Mouse (Mus musculus) hindbrain, embryonic 15.5 days (tissue): ENCODE data around the gene Cdc42ep5. TPM values are rescaled to one million over a fixed set of nuclear protein-coding genes. Genes with fewer than 3 reads are reported as not detected.
"Not testable (repeated sequence)": the region's sequence is repeated elsewhere in the genome, so short reads cannot be mapped to it uniquely, and the experiment has no call there.

Source experiments
- ATAC-seq: fragments of 200-750 bp; cut with Nextera tagmentation; 2 replicates; pipeline ENCODE4 v1.8.0; 2017; ENCODE audit warnings: low read depth, moderate number of reproducible peaks, moderate TSS enrichment; ENCODE audit not compliant: low FRiP score
- H3K27ac ChIP-seq: fragments of 300-500 bp; sonication (generic); replicated peaks from 2 replicates; pipeline ENCODE4 v1.5.1; 2015; ENCODE audit warnings: mild to moderate bottlenecking, inconsistent platforms
- H3K27me3 ChIP-seq: fragments of 300-500 bp; sonication (generic); 2 replicates; pipeline ENCODE4 v1.6.1; 2015; ENCODE audit warnings: control low read depth, inconsistent platforms
- H3K36me3 ChIP-seq: fragments of 300-500 bp; sonication (generic); 2 replicates; pipeline ENCODE4 v1.6.1; 2015; ENCODE audit warnings: control low read depth, inconsistent platforms
- H3K4me1 ChIP-seq: fragments of 300-500 bp; sonication (generic); replicated peaks from 2 replicates; pipeline ENCODE4 v1.6.1; 2015; ENCODE audit warnings: control low read depth, inconsistent platforms
- H3K4me2 ChIP-seq: fragments of 300-500 bp; sonication (generic); 2 replicates; pipeline ENCODE4 v1.6.1; 2015; ENCODE audit warnings: moderate library complexity, mild to moderate bottlenecking, inconsistent platforms
- H3K4me3 ChIP-seq: fragments of 300-500 bp; sonication (generic); 2 replicates; pipeline ENCODE4 v1.5.1; 2015; ENCODE audit warnings: mild to moderate bottlenecking, inconsistent platforms
- H3K9ac ChIP-seq: fragments of 300-500 bp; sonication (generic); 2 replicates; pipeline ENCODE4 v1.6.1; 2015; ENCODE audit warnings: inconsistent platforms
- H3K9me3 ChIP-seq: fragments of 300-500 bp; sonication (generic); 2 replicates; pipeline ENCODE4 v1.6.1; 2016; ENCODE audit warnings: control low read depth, inconsistent platforms
- WGBS: fragments of 180-500 bp; shearing (Covaris S2); methylation state at CpG from one replicate; pipeline ENCODE4 v1.1.7; 2015; 5-methylcytosine and 5-hydroxymethylcytosine counted together
- polyA plus RNA-seq: library from polyadenylated mRNA; unstranded; fragments of >200 nt; fragmentation: Nextera tagmentation; extraction: Ambion mirVana; gene quantifications from 2 replicates; pipeline ENCODE4 v1.2.1, GENCODE M21; 2015

The Cdc42ep5 gene
- 7.4 and 8.8 TPM in 2 replicates for polyA plus RNA-seq

GRCm38 (mm10) chr7:4164090-4164910 is at the start of gene Cdc42ep5:
TSS of gene Cdc42ep5 (minus strand) at chr7:4164860.
- Histone ChIP-seq H3K9me3 (no peaks in the 10 kb centered on the region), H3K4me1 (peaks cover 16% of the 10 kb centered on the region), H3K4me3 (peak within 1 kb of the TSS; percentile 26), H3K36me3 (no peaks in the 10 kb centered on the region), H3K9ac (peak within 1 kb of the TSS; percentile 3), H3K27me3 (no peaks in the 10 kb centered on the region), H3K27ac (no peak within 1 kb of the TSS), H3K4me2 (peak within 1 kb of the TSS; percentile 51)
- WGBS = 1% methylated on average over 19 of the region's 20 CpGs
- ATAC-seq = peak; percentile 82; the same call in 1 of the 2 replicates

- not testable (repeated sequence) for H3K36me3 ChIP-seq, H3K4me1 ChIP-seq, H3K27ac ChIP-seq, H3K4me2 ChIP-seq, ATAC-seq, H3K27me3 ChIP-seq, H3K9me3 ChIP-seq, H3K9ac ChIP-seq, H3K4me3 ChIP-seq
These were observed 48.8 kb upstream of the Cdc42ep5 start for GRCm38 (mm10) chr7:4213436-4213835.

- Histone ChIP-seq H3K4me2 (no peak overlapping the region), H3K9ac (no peak overlapping the region), H3K9me3 (no peaks in the 10 kb centered on the region), H3K27ac (no peak overlapping the region), H3K4me3 (no peak overlapping the region), H3K4me1 (no peaks in the 10 kb centered on the region), H3K27me3 (no peaks in the 10 kb centered on the region), H3K36me3 (no peaks in the 10 kb centered on the region)
- ATAC-seq = no peak
- 56% methylated on average over 2 of the region's 2 CpGs for WGBS
These were observed 44.0 kb upstream of the Cdc42ep5 start for GRCm38 (mm10) chr7:4208626-4209025.

GRCm38 (mm10) chr7:4207126-4207525 is 42.5 kb upstream of the Cdc42ep5 start:
- Histone ChIP-seq H3K9ac (no peak overlapping the region), H3K4me2 (no peak overlapping the region), H3K27ac (no peak overlapping the region), H3K36me3 (no peaks in the 10 kb centered on the region), H3K4me1 (no peaks in the 10 kb centered on the region), H3K9me3 (no peaks in the 10 kb centered on the region), H3K27me3 (no peaks in the 10 kb centered on the region), H3K4me3 (no peak overlapping the region)
- no peak for ATAC-seq
- 84% methylated on average over 1 of the region's 1 CpGs for WGBS

GRCm38 (mm10) chr7:4178438-4178837 is 13.8 kb upstream of the Cdc42ep5 start:
- Histone ChIP-seq H3K27me3 (no peaks in the 10 kb centered on the region), H3K27ac (no peak overlapping the region), H3K9ac (no peak overlapping the region), H3K4me3 (no peak overlapping the region), H3K4me2 (no peak overlapping the region), H3K9me3 (no peaks in the 10 kb centered on the region), H3K4me1 (no peaks in the 10 kb centered on the region), H3K36me3 (no peaks in the 10 kb centered on the region)
- ATAC-seq = no peak
- WGBS = 48% methylated on average over 3 of the region's 3 CpGs

- H3K4me2 ChIP-seq = no peak overlapping the region
- 0 out of 2 replicates have a peak, but pooled peaks cover under 1% of the 10 kb centered on the region for H3K4me1 ChIP-seq
- 84% methylated on average over 6 of the region's 6 CpGs for WGBS
- no peak overlapping the region for H3K4me3 ChIP-seq
- ATAC-seq = no peak
- no peaks in the 10 kb centered on the region for H3K9me3 ChIP-seq
- no peaks in the 10 kb centered on the region for H3K27me3 ChIP-seq
- H3K9ac ChIP-seq = no peak overlapping the region
- no peaks in the 10 kb centered on the region for H3K36me3 ChIP-seq
- H3K27ac ChIP-seq = no peak overlapping the region
These were observed 5.7 kb upstream of the Cdc42ep5 start for GRCm38 (mm10) chr7:4170193-4170938.

- Histone ChIP-seq H3K36me3 (no peaks in the 10 kb centered on the region), H3K27ac (no peak overlapping the region), H3K4me1 (peaks cover 16% of the 10 kb centered on the region), H3K27me3 (no peaks in the 10 kb centered on the region), H3K9ac (no peak overlapping the region), H3K9me3 (no peaks in the 10 kb centered on the region), H3K4me2 (no peak overlapping the region), H3K4me3 (no peak overlapping the region)
- no peak for ATAC-seq
These were observed 2.4 kb upstream of the Cdc42ep5 start for GRCm38 (mm10) chr7:4167098-4167497.

GRCm38 (mm10) chr7:4165286-4165685 is 626 bp upstream of the Cdc42ep5 start:
- no peak for ATAC-seq
- Histone ChIP-seq H3K36me3 (no peaks in the 10 kb centered on the region), H3K4me3 (no peak overlapping the region), H3K27me3 (no peaks in the 10 kb centered on the region), H3K4me1 (peaks cover 16% of the 10 kb centered on the region), H3K4me2 (peak overlapping the region; percentile 51; the same call in 1 of the 2 replicates), H3K9me3 (no peaks in the 10 kb centered on the region), H3K27ac (no peak overlapping the region), H3K9ac (no peak overlapping the region)
- 38% methylated on average over 3 of the region's 3 CpGs for WGBS

GRCm38 (mm10) chr7:4163571-4164072 is 1.0 kb downstream of the Cdc42ep5 start:
- H3K36me3 ChIP-seq = no peaks in the 10 kb centered on the region
- no peaks in the 10 kb centered on the region for H3K27me3 ChIP-seq
- peak overlapping the region; percentile 51 for H3K4me2 ChIP-seq
- peak overlapping the region; percentile 3; the same call in 1 of the 2 replicates for H3K9ac ChIP-seq
- H3K4me3 ChIP-seq = peak overlapping the region; percentile 26
- H3K27ac ChIP-seq = no peak overlapping the region
- H3K9me3 ChIP-seq = no peaks in the 10 kb centered on the region
- peak; percentile 34; the same call in 1 of the 2 replicates for ATAC-seq
- H3K4me1 ChIP-seq = peaks cover 16% of the 10 kb centered on the region
- 4% methylated on average over 11 of the region's 11 CpGs for WGBS

- WGBS = 98% methylated on average over 4 of the region's 4 CpGs
- H3K27me3 ChIP-seq, H3K27ac ChIP-seq, H3K9ac ChIP-seq, H3K36me3 ChIP-seq, H3K4me2 ChIP-seq, ATAC-seq, H3K4me3 ChIP-seq, H3K9me3 ChIP-seq: not testable (repeated sequence)
- peaks cover 16% of the 10 kb centered on the region for H3K4me1 ChIP-seq
These were observed 3.1 kb downstream of the Cdc42ep5 start for GRCm38 (mm10) chr7:4161596-4161995.

GRCm38 (mm10) chr7:4154976-4155375 is 9.7 kb downstream of the Cdc42ep5 start:
- Histone ChIP-seq H3K27me3 (peaks cover 20% of the 10 kb centered on the region), H3K9ac (no peak overlapping the region), H3K27ac (no peak overlapping the region), H3K36me3 (no peaks in the 10 kb centered on the region), H3K4me2 (no peak overlapping the region), H3K4me3 (no peak overlapping the region), H3K9me3 (no peaks in the 10 kb centered on the region), H3K4me1 (peaks cover 17% of the 10 kb centered on the region)
- 28% methylated on average over 4 of the region's 4 CpGs for WGBS
- ATAC-seq = no peak

GRCm38 (mm10) chr7:4154356-4154755 is 10.3 kb downstream of the Cdc42ep5 start:
- WGBS = 68% methylated on average over 5 of the region's 5 CpGs
- H3K4me3 ChIP-seq = no peak overlapping the region
- no peaks in the 10 kb centered on the region for H3K36me3 ChIP-seq

More at GRCm38 (mm10) chr7:4154356-4154755, 10.3 kb downstream of the Cdc42ep5 start:
- Histone ChIP-seq H3K4me1 (peaks cover 21% of the 10 kb centered on the region), H3K4me2 (no peak overlapping the region), H3K9ac (no peak overlapping the region), H3K27ac (no peak overlapping the region), H3K27me3 (peaks cover 20% of the 10 kb centered on the region), H3K9me3 (no peaks in the 10 kb centered on the region)
- no peak for ATAC-seq
